Mouse (Mus musculus): ENCODE results near the gene Casq2.

Gene Casq2

GRCm38 (mm10) chr3:102081862-102082261, 4.4 kb upstream of the Casq2 start:
- no peak for DNase-seq (ENCODE audit: low read depth, low spot score)

GRCm38 (mm10) chr3:102083589-102084230, 2.5 kb upstream of the Casq2 start:
- DNase-seq (ENCODE audit: low read depth, low spot score), result no peak

- no peak for DNase-seq (ENCODE audit: low read depth, low spot score)
Measured at GRCm38 (mm10) chr3:102084833-102085491, 1.3 kb upstream of the Casq2 start.

- DNase-seq (ENCODE audit: low read depth, low spot score), result no peak
Measured at GRCm38 (mm10) chr3:102085719-102086118, 496 bp upstream of the Casq2 start.

- DNase-seq (ENCODE audit: low read depth, low spot score), result no peak
Measured at GRCm38 (mm10) chr3:102094841-102095240, 8.6 kb downstream of the Casq2 start.

- DNase-seq (ENCODE audit: low read depth, low spot score), result no peak
Measured at GRCm38 (mm10) chr3:102095412-102095811, 9.2 kb downstream of the Casq2 start.

- no peak for DNase-seq (ENCODE audit: low read depth, low spot score)
Measured at GRCm38 (mm10) chr3:102096366-102096765, 10.2 kb downstream of the Casq2 start.

GRCm38 (mm10) chr3:102096976-102097375, 10.8 kb downstream of the Casq2 start:
- DNase-seq (ENCODE audit: low read depth, low spot score), result no peak

- no peak for DNase-seq (ENCODE audit: low read depth, low spot score)
Measured at GRCm38 (mm10) chr3:102099242-102099641, 13.0 kb downstream of the Casq2 start.

GRCm38 (mm10) chr3:102099793-102100192, 13.6 kb downstream of the Casq2 start:
- no peak for DNase-seq (ENCODE audit: low read depth, low spot score)

- no peak for DNase-seq (ENCODE audit: low read depth, low spot score)
Measured at GRCm38 (mm10) chr3:102101445-102101844, 15.2 kb downstream of the Casq2 start.

- DNase-seq (ENCODE audit: low read depth, low spot score), result no peak
Measured at GRCm38 (mm10) chr3:102103811-102104565, 17.8 kb downstream of the Casq2 start.

- no peak for DNase-seq (ENCODE audit: low read depth, low spot score)
Measured at GRCm38 (mm10) chr3:102108201-102108600, 22.0 kb downstream of the Casq2 start.

GRCm38 (mm10) chr3:102111979-102112599, 25.9 kb downstream of the Casq2 start:
- DNase-seq (ENCODE audit: low read depth, low spot score), result no peak

GRCm38 (mm10) chr3:102120947-102121346, 34.7 kb downstream of the Casq2 start:
- no peak for DNase-seq (ENCODE audit: low read depth, low spot score)

- DNase-seq (ENCODE audit: low read depth, low spot score), result no peak
Measured at GRCm38 (mm10) chr3:102122046-102122445, 35.8 kb downstream of the Casq2 start.

- no peak for DNase-seq (ENCODE audit: low read depth, low spot score)
Measured at GRCm38 (mm10) chr3:102123654-102124053, 37.4 kb downstream of the Casq2 start.

- DNase-seq (ENCODE audit: low read depth, low spot score), result no peak
Measured at GRCm38 (mm10) chr3:102125546-102125945, 39.3 kb downstream of the Casq2 start.

- DNase-seq (ENCODE audit: low read depth, low spot score), result no peak
Measured at GRCm38 (mm10) chr3:102127114-102127513, 40.9 kb downstream of the Casq2 start.

- DNase-seq (ENCODE audit: low read depth, low spot score), result no peak
Measured at GRCm38 (mm10) chr3:102128242-102128641, 42.0 kb downstream of the Casq2 start.

GRCm38 (mm10) chr3:102130478-102130877, 44.3 kb downstream of the Casq2 start:
- no peak for DNase-seq (ENCODE audit: low read depth, low spot score)

GRCm38 (mm10) chr3:102131627-102132324, 45.6 kb downstream of the Casq2 start:
- DNase-seq (ENCODE audit: low read depth, low spot score), result no peak
